In genomic region chr6:3485133-3485532, GRCm38 (mm10) we compare ENCODE assay signal across 17 mouse cellular contexts. TPM values are rescaled to one million over a fixed set of nuclear protein-coding genes. Genes with fewer than 3 reads are reported as not detected.
"Had no signal": no experiment of that assay in that cellular context is flagged by ENCODE, and none has a peak within 500 bp of the region (broad histone marks: within the 10 kb centered on the region; RNA-seq: fewer than 3 reads in every experiment).

No protein-coding gene starts in this region.

- DNase-seq: gastrocnemius, adult 2 months; gastrocnemius, postnatal 10 days; gastrocnemius, postnatal 25 days; heart, adult 2 months; heart, postnatal 14 days; heart, postnatal 36 days; kidney, adult 11 months; kidney, adult 2 months; kidney, adult 9 months; kidney, postnatal 25 days; kidney, postnatal 4 days; left cerebral cortex, postnatal 4 days had no signal

- ATAC-seq: hindbrain, postnatal 0 days; intestine, embryonic 16.5 days; liver, embryonic 12.5 days had no signal

RNA-seq across cellular contexts. Expression of gene Hepacam2, which starts 13.0 kb away (rescaled TPM):
- total RNA-seq: gastrocnemius, postnatal 10 days; gastrocnemius, postnatal 25 days; gastrocnemius, postnatal 4 days; heart, postnatal 14 days; hematopoietic stem cell, adult 5-6 weeks had no signal
